Mouse (Mus musculus): ENCODE data around the gene Rtn1. TPM values are rescaled to one million over a fixed set of nuclear protein-coding genes. Genes with fewer than 3 reads are reported as not detected.

Gene Rtn1
- total and polyA plus RNA-seq, 3 experiments: 12.0 to 27.1 (median 15.0) TPM

GRCm38 (mm10) chr12:72229451-72230196 is 179.2 kb downstream of the Rtn1 start:
- DNase-seq: no peak

DNA sequence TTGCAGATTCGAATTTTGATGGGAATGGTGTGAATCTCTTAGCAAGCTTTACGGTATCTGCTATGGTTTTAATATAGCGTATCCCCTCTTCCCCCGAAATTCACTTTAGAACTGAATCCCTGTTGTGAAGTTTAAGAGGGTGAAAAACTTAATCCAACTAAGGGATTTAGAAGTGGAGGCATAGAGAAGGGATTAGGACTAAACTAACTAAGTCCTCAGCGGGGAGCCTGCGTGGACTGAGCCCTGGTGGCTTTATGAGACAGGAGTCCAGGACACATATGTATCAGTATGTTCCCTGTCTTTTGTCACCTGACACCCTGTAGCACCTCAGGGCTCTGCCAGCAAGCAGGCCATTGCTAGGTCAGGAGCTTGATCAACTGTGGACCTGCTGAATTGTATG is 181.1 kb downstream of the Rtn1 start:
- no peak for DNase-seq

DNA sequence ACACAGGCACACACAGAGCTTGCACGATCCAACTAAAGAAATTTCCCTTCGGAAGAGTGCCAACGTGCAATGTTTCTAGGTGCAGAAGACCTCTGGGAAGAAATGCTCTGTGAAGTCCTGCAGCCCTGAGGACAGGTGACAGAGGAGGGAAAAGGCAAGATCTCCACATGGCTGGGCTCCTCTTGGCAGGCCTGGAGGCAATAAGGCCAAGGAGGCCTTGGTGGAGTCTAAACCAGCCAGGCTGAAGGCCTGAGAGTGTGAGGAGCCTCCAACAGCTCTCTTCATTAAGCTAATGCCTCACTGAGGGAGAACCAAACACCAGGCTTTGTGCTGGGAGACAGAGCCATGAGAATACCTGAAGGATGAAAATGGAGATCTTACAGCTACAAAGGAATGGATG is 183.5 kb downstream of the Rtn1 start:
- no peak for DNase-seq

- DNase-seq: no peak
These were observed 185.2 kb downstream of the Rtn1 start for GRCm38 (mm10) chr12:72223557-72224102.

DNA sequence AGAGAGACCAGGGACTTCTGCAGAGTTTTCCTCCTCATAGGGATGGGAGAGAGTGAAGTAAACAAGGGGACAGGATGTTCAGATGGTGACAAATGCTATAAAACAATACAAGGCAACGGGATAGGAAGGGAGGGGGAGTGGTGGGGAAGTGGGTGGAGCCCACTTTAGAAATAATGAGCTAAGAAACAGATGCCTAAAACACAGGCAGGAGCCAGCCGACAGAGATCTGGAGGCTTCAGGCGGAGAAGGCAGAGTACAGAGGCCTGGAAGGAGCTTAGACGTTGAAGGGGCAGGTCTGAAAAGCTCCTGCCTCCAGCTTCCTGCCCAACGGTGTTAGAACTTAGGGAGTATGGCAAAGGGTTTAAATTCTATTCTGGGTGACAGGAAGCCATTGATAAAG is 195.3 kb downstream of the Rtn1 start:
- DNase-seq: no peak

DNA sequence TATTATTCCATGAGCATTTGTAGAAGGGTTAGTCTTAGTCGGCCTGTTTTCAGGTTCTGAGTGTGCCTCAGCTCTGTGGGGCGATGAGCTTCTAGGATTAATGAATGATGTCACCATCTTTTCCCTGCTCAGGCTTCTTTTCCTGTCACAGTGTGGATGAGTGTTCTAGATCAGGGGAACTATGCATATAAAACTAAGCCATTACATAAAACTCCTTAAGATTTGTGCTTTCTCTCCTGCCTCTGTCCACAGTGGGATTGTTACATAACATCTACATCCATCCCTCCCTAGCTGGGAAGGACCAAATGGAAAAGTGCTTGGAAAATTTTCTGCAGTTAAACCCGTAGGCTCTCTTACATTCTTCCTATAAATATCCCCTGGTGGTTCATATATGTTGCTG is 208.0 kb downstream of the Rtn1 start:
- no peak for DNase-seq

DNA sequence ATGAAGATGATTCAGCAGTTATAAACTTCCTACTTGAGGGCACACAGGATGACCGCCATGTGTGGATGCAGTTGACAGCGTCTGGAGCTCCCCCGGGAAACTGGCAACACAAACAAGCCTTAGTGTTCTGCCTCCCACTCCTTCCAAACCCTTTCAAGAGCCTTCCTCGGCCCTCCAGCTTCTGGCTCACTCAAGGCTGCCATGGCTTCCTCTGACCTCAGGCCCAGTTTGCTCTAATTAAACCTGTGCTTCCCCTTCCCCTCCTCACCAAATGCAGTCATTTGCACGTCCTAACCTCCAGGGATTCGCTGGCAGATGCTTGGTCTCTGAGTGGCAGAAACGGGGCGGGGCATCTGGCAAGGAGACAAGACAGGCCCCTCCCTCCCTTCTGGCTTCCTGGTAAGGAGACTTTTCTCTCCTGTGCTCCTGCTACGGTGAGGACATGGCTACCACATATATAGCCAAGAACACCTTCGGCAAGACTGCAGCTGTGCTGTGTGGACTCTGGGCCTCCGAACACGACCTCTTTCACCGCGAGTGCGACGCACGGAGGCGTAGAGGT is 210.8 kb downstream of the Rtn1 start:
- no peak for DNase-seq

DNA sequence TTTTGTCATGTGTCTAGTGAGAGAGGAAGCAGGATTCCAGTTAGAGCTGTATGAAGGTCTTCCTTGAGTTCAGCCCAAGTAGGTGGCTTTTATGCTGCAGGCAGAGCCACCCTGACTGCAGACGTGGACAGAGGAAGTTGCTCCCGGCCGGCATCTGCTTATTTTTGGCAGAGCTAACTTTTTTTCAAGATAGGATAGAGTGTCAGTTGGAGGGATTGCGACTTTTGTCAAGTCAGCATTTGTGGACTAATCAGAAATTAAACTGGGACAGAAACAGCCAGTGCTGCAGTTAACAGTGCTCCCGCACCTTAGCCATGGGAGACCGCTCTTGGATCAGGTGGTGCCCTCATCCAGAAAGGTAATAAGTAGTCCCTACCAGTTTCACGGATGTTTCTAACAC is 211.4 kb downstream of the Rtn1 start:
- no peak for DNase-seq

DNA sequence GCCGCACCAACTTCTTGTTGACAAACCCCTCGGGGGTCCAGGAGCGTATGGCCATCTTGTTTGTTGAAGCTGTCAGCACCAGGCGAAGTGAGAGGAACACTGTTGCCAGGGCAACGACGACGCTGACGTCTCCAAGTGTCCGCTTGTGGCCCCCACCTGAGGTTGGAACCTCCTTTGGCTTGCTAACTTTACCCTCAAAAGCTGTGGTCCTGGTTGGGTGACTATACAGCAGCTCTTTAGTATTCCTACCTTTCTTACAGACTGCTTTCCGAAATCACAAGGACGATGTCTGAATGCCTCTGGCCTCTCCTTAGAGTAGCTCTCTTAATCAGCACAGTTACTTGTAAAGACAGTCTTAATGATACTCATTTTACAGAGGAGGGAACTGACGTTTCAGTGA is 223.9 kb downstream of the Rtn1 start, which contains the start of gene Ccdc175:
Gene Ccdc175 (minus strand): TSS at position 101 of the 400 bp plus-strand sequence.
- no peak for DNase-seq

DNA sequence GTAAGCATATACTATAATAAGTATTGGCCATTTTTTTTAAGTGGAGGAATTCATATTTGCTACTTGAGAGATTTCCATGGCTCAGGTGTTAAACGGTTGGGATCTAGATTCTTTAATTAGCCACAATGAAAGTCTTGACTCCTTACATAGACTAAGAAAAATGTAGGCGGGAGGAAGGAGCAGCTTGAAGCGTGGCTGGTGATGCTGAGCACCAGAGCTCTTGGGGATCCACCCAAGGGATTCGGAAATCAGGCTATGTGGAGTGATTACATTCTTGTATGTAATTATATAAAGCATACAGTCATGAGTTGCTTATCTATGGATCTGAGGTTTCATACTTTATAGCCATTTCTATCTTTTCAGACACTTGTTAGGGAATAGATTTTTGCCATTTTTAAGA is 229.3 kb downstream of the Rtn1 start:
- DNase-seq: no peak

- DNase-seq: no peak
These were observed 230.5 kb downstream of the Rtn1 start for GRCm38 (mm10) chr12:72178322-72178721.

Other genes starting within 250 kb of the Rtn1 start
- not detected for gene Ccdc175, start 224.0 kb downstream of the Rtn1 start, total RNA-seq (2021)
- not detected in 2 replicates for gene Ccdc175, start 224.0 kb downstream of the Rtn1 start, polyA plus RNA-seq (2012; rRNA removed)
- 1 to 10 TPM; 1.5 to 5.8 TPM for gene Lrrc9, start 32.8 kb upstream of the Rtn1 start, total RNA-seq (2021)
- gene Lrrc9, start 32.8 kb upstream of the Rtn1 start, polyA plus RNA-seq (2012; rRNA removed): 0.12 and 0.57 TPM in 2 replicates
- 10 to 100 TPM in 1 of 2 experiments, 1 to 10 TPM in 1; 5.6 to 10.6 TPM for gene Pcnx4, start 127.3 kb upstream of the Rtn1 start, total RNA-seq (2021)
- gene Pcnx4, start 127.3 kb upstream of the Rtn1 start, polyA plus RNA-seq (2012; rRNA removed): 1.8 and 2.3 TPM in 2 replicates
- under 1 TPM in 1 of 2 experiments, not detected in 1; 0.23 TPM for gene Gm4756, start 240.6 kb upstream of the Rtn1 start, total RNA-seq (2021)
- 0.12 TPM in 1 of 2 replicates, not detected in the other for gene Gm4756, start 240.6 kb upstream of the Rtn1 start, polyA plus RNA-seq (2012; rRNA removed)